Mouse (Mus musculus) adipocyte (in vitro differentiated cells): ENCODE measurements around the gene Gtpbp10.

Experiments
- DNase-seq: peaks from one replicate; pipeline ENCODE4 v3.0.0-alpha.2; 2016; ENCODE audit warnings: low spot score

The Gtpbp10 gene

DNA sequence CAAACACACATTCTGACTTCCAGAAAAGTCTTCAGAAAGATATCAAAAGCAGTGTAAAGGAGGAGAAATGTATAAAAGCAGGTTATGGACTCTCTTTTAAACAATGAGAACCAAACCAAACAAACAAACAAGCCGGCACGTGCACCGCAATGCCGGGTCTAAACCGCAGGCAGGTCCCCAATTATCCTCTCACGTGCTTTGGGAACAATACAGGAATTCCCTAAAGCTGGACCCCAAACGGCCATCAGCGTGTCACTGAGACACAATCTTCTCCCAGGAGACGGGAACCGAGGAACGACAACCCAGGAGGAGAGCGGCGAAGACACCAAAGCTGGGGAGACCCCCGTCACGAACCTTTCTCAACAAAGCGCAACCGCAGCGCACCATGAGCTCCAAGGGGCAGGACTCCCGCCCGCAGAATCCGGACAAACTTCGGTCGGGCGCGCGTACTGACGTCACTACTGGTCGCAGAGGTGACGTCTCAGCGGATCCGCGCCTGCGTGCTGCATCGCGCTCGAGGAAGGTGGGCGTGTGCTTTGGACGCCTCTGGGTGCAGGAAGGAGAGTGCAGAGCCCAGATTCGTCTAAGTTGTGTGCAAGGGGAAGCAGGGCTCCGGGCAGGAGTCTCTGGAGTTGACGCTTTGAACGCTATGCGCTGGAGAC lies at the start of gene Gtpbp10:
Gtpbp10 (minus strand) TSS at position 460 of the 662 bp plus-strand sequence.
- peak; percentile 87 for DNase-seq

DNA sequence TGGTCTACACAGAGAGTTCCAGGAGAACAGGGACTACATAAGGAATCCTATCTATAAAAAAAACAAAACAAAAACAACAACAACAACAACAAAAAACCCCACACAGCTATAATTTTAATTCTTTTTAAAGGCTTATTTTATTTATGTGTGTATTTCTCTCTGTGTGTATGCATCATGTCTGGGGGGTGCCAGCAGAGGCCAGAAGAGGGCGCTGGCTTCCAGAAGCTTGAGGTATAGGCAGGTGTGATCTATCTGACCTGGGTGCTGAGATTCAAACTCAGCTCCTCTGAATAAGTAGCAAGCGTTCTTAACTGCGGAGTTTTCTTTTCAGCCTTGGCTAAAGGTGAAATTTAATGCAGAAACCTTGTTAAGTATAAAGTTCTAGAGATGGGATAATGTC lies 28.3 kb upstream of the Gtpbp10 start:
- no peak for DNase-seq

DNA sequence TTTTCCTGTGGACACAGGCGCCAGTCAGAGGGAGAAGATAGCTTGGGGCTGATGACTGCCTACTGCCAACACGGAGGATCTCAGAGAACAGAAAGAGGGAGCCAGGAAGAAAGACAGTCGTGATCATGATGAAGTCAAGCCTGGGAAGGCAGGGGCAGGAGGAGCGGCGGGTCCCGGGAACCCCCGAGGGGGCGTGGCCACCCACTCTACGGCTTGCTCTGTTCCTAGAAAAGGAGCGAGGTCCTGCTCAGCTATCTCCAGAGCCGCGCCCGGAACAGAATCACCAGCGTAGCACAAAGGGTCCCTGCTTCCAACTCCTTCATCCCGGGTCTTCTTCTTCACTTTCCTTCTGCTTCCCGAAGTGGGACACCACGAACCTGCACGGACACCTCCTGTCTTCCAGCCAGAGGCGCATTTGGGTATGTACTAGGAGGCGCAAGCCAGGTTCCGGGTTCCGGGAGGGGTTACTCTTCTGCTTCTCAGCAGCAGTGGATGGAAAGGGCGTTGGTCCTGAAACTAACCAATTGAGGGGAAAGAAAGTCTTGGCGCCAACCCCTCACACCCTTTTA lies 14.5 kb upstream of the Gtpbp10 start, which contains the start of gene Gm8773:
Gm8773 (plus strand) TSS at position 51 of the 569 bp plus-strand sequence.
- no peak for DNase-seq

DNA sequence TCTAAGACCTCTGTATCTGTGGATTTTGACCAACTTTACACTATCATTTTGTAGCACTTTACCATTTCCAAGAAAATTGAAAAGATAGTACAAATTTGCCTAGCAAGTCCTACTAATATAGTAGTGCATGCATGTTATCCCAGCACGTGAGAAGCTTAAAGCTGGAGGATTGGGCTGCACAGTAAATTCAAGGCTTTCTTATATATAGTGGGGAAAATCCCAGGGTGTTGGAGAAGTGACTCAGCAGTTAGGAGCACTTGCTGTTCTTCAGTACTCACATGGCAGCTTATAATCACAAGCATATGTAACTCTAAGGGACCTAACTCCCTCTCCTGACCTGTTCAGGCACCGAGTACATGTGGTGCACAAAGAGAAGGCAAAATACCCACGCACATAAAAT lies 3.1 kb upstream of the Gtpbp10 start:
- no peak for DNase-seq

DNA sequence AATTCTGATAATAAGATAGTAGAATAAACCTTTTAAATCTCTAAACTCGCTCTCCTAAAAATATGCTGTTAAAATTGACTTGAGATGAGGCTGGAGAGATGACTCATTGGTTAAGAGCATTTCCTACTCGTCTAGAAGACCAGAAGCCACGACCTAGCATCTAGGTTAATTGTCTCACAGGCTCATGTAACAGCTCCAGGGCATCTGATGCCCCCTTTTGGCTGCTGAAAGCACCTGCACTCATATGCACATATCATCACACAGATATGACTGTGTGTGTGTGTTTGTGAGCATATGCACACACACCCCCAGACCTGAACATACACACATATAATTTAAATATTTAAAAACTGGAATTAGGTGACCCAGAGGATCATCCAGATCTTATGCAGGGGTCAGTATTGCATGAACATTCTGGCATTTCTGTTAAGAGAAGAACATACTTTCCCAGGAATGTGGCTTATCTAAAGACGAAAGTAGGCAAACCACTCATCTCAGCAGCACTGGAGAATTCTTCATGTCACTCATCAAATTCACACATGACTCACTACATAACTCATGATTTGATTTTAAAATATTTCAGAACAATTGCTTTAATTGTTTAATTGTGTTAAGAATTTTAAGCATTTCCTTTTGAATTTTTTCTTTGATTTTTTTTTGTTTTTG lies 1.8 kb upstream of the Gtpbp10 start:
- DNase-seq = no peak

DNA sequence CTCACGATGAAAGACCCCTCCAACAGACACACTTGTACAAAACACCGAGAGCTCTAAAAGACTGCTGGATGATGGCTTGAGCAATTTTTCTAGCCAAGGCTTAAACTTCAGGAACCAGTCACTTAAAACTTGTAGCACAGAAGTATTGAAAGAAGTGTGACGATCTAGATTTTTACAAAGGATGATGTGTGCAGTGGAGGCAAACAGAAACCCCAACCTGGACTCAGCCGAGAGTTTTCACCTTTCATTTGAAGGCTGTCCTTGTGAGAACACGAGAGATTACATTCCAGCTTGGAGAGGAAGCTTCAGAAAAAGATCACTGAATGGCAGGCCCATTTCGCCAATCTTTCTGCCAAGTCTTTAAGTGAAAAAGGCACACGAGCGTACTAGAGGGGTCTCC lies 460 bp upstream of the Gtpbp10 start:
- no peak for DNase-seq

DNA sequence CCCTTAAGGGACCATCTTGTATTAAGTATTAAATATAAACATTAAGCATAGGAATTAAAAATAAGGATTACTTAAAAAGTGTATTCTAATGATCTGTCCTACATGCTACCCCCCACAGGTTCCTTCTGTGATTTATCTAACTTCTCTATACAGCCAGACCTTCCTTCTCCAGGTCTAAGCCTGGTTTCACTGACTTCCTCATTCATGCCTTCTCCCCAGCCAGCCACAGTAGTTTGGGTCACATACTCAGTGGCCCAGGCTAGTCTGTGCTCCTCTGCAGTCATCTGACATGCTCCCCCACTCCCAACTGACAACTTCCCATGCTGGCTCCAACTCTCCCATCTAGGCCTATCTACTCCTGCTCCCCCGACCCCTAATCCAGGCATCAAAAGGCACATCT lies 8.2 kb downstream of the Gtpbp10 start:
- no peak for DNase-seq

DNA sequence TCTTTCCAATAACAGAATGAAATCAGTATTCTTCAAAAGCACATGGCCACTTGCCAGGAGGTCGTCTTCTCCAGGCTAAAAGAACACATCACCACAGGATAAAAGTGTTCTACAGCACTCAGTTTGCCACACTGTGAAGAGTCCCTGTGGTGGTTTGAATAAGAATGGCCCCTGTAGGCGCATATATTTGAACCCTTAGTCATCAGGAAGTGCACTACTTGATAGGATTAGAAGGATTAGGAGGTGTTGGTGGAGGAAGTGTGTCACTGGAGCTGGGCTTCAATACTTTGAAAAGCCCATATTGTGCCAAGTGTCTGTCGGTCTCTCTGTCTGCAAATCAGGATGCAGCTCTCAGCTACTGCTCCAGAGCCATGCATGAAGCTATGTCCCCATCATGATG lies 19.0 kb downstream of the Gtpbp10 start:
- DNase-seq = no peak

DNA sequence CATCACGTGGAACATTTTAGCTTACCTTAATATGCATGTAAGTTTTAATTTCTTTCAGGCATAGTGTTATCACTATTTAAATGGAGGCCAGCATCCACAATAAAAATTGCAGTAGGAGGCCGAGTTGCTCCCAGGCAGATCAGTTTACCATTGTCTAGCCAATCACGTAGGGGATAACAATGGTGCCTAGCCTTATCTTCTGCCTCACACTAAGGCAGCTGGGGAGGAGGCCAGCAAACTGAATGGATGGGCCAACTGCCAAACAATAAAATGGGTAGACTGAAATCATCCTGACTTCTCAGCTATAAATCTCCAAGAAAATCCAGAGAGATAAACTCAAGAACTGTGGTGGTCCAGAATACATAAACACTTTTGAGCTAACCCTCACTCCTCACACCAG lies 19.6 kb downstream of the Gtpbp10 start:
- no peak for DNase-seq

DNA sequence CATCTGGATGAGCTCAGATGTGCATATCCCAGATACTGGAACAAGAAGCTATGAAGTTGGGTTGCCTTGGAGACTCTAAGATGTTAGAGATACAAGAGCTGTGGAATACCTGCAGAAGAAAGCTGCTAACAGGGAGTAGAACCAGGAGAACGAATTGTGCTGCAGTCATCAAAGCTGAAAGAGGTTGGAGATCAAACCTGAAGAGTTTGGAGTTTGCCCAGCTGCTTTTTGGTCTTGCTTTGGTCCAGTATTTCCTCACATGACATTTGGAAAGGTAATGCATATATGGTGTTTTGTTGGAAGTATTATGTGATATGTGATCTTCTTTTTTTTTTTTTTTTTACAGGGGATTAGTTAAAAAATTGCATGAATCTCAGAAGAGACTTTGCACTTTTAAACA lies 23.2 kb downstream of the Gtpbp10 start:
- DNase-seq = no peak

DNA sequence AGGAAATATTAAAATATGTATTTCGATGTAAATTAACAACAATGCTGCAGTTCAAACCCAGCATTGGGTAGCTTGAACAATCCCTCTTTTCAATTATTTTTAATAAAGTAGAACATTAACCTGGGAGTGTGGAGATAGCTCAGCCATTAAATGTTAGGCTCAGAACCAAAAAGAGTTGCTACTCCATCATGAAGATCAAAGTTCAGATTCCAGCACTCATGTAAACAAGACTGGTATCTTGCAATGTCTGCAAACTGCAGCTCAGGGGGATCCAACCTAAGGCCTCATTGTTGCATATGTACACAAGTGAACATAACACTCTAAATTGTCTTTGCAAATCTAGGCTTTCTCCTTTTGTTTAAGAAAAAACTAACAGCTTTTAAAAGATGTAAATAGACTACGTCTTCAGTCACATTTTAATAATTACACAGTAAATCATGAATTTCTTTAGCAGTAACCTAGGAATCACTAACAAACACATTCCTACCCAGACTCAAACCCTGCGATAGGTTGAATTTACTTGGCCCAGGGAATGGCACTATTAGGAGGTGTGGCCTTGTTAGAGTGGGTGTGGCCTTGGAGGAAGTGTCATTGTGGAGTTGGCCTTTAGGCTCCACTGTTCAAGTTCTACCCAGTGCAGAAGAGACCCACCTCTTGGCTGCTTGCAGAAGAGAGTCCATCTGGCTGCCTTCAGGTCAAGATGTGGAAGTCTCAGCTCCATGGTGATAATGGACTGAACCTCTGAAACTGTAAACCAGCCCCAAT lies 25.5 kb downstream of the Gtpbp10 start:
- no peak for DNase-seq

DNA sequence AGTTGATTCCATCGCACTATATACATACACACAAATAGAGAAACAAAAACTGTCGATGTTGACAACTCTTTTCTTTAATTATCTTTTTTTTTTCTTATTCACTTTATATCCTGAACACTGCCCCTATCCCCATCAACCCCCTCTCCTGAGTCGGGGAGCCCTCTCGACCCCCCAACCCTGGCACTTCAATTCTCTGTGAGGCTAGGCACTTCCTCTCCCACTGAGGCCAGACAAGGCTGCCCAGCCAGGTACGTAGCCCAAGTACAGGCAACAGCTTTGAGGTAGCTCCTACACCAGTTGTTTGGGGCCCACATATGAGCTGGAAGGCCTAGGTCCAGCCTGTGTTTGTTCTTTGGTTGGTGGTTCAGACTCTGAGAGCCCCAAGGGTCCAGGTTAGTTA lies 43.9 kb downstream of the Gtpbp10 start:
- DNase-seq = no peak

DNA sequence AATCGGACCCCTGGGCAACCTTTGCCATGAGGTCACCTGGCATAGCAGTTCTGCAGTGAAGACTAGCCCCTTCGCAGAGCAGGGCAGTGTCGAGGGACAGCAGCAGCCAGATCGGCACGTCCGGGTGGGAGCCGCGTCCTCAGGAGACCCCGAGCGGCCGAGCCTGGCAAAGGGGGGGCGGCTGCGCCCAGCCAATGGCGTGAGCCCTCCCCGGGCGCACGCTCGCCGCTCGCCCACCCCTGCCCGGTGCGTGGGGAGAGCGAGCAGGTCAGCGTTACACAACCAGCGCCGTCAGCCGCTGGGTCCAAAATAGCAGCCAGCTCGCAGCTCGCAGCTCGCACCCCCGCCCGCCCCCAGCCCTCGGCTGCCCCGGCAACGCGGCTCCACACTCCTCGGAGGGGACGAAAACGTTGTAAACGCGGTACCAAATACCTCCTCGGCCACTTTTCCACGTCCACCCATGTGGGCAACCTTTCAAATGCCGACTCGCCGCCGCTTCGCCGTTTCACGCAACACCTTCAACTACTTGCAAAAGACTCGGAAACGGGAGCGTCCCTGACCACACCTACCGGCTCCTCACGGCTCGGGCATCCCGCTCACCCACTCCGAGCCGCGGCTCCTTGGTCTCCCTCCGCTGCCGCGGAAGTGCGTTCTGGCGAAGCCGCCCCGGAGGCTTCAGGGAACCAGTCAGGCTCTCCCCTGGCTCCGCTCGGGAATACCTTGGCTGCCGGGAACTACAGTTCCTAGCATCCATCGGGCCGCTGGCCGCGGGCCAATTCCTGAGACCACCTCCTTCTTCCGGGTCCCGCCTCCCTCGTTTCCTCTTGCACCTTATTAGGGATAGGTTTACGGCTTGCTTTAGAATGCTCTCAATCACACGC lies 44.9 kb downstream of the Gtpbp10 start, which contains the start of gene Cldn12:
Cldn12 (minus strand) TSS at position 763 of the 881 bp plus-strand sequence.
- peak; percentile 99 for DNase-seq

DNA sequence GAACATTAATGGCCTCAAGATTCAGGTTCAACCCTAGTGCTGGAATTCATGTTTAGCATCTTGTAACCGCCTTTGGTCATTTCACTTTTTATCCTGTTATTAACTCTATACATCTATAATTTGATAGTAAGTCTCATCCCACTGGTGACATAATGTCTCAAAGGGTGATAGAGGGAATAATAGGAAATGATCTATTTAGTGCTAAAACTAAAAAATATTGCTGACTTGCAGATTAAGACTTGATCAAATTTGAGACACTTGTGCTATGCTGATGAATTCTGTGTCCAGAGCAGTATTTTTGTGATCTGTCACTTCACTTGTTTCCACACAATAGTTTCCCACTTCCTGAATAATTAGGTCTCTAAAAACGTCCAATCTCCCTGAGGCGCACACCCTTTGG lies 47.9 kb downstream of the Gtpbp10 start:
- DNase-seq = no peak

DNA sequence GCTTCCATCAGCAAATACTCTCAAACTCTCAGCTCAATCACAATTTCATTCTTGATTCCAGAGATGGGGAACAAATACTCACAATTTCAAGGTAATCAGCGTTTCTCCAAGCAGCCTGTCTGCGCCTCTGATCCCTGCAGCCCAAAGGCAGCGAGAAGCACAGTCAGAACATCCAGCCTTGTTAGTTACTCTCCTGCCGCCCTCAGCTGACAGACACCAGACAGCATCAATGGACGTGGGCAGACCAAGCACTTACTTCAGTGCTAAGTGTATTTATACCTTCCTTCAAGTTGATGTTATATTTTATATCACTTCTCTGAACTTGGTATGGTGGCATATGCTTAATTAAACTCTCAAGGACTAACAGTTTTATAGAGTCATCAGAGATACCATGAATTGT lies 48.3 kb downstream of the Gtpbp10 start:
- no peak for DNase-seq

DNA sequence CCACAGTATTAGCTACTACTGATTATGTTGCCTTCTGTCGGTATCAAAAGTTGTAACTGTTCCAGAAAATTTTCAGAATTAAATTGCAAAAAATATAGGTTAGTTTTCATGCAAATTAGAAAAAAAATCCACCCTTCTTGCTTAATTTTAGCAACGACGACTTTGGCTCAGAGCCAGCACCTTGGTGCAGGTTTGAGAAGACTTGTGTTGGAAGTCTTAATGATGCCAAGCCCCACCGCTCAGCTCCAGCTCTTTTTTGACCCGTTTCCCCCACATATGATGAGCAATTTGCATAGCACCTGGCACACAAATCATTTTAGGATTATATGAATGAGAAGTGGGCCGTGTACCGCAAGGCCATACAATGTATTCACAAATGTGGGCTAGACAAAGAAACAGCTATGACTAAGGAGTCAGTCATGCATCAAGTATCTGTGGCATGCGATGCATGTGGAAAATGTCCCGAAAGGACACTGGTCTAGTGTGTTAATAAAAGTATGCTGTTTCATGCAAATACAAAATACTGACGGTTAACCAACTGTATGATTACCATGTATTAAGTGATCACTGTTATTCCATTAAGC lies 48.9 kb downstream of the Gtpbp10 start:
- DNase-seq = no peak

DNA sequence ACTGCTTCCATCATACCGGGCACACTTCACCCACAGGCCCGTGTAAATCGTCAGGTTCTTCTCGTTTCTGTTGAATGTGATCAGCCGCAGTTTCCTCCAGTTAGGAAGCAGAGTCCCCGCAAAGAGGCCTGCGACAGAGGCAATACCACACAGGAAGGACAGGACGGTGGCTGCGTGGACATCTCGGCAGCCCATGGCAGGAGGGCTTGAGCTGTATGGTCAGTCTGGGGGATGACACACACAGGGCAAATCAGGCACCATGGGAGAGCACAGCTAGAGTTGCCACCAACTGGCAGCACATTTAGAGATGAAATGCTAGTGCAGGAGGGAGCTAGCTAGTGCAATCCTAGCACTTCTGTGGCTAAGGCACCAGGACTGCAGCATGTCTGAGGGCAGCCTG lies 51.1 kb downstream of the Gtpbp10 start:
- no peak for DNase-seq

DNA sequence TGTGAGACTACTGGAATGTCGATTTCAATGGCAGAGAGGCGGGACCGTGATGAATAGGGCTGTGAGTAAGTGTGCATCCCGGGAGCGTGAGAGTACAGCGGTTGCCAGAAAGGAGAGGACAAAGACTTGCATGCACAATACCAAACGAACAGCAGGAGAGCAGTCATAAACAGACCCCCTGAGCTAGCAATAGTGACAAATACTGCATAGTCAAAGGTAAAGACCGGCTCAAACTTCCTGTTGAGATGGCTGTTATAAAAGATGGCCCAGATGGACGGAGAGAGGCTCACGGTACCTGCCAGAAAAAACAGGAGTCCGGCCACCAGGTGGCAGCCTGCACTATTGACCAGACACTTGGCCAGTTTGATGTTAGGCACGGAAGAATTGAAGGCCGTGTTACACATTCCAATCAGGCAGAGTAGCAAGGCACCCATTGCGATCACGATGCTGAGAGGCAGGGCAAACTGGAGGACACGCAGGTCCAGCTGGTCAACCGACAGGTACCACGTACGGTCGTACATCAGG lies 51.6 kb downstream of the Gtpbp10 start:
- DNase-seq = peak; percentile 65

DNA sequence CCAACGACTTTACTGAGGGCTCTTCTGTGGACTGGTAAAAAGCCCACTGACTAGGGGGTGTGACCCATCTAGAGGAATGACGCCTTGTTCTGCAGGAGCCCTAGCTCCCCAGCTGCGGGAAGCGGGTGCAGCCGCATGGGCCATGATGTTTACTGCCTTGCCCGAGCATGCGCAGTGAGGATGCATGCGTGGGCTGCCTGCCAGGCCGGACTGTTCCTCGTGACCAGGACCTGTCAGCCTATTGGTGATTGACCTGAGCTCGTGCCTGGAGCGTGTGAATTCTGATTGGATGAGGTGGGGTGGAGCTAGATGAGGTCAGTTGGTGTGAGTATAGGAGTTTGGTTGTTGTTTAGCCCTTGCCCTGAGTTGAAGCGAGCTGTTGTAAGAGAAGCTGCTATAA lies 54.9 kb downstream of the Gtpbp10 start:
- no peak for DNase-seq

DNA sequence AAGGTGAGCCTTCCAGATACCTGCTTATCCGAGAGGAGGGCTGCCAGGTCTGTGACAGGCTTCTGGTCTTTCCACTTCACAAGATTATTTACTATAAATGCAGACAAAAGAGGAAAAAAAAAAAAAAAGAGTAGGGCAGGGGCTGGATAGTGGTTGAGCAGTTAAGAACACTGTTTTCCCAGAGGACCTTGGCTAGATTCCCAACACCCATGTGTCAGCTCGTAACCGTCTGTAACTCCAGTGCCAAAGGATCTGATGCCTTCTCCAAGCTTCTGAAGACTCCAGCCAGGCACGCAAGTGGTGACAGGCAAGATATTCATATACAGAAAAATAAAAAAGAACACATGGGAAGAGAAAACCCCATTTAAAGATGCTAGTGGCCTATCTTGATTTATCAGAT lies 56.0 kb downstream of the Gtpbp10 start:
- peak; percentile 95 for DNase-seq

DNA sequence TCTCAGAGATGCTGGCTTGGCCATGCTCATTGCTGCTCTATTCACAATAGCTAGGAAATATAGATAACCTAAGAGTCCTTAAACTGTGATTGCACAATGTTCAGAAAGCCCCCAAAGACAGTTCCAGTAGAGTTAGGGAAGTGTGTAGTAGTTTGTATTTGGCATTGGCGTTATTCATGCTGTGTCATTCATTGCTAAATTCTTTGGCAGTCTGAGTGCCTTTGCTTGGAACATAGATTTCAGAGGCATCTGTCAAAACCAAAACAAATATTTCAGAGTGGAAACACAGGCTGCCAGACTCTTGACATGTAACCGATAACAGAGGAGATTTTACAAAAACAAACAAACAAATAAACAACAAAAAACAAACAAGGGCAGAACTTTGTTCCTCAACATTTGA lies 57.8 kb downstream of the Gtpbp10 start:
- peak; percentile 87 for DNase-seq
